Mouse (Mus musculus): ENCODE results near the gene Lrrc56. TPM values are rescaled to one million over a fixed set of nuclear protein-coding genes. Genes with fewer than 3 reads are reported as not detected.

Gene Lrrc56
- total and polyA plus RNA-seq, 3 experiments = 1.3 to 4.0 (median 2.3) TPM

DNA sequence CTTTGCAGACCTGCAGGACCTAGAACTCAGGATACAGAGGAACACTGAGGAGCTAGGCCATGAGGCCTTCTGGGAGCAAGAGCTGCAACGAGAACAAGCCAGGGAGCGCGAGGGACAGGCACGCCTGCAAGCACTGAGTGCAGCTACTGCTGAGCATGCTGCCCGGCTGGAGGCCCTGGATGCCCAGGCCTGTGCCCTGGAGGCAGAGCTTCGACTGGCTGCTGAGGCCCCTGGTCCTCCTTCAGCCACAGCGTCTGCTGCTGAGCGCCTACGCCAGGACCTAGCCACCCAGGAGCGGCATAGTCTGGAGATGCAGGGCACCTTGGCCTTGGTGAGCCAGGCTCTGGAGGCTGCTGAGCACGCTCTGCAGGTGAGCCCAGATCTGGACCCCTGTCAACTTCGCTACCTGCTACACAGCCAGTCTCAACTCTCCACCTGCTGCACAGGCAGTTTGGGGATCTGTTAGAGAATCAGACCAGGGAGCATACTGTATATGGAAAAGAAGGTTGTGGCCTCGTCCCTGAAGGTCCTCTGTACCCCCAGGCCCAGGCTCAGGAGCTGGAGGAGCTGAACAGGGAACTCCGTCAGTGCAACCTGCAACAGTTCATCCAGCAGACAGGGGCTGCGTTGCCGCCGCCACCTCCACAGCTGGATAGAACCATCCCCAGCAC lies 23.5 kb downstream of the Lrrc56 start:
- TF ChIP-seq GATA2 (IDR thresholded peaks at IDR 0.05; ENCODE audit: borderline replicate concordance, low read depth, low read length) = no peak
- no peak for TF ChIP-seq GATA1 (IDR thresholded peaks at IDR 0.05; ENCODE audit: borderline replicate concordance, low read length)
- TF ChIP-seq CTCF (IDR thresholded peaks at IDR 0.05; ENCODE audit: low read depth, low read length) = no peak
- DNase-seq (ENCODE audit: low spot score) (no peak), ATAC-seq (ENCODE audit: extremely low read depth, insufficient number of reproducible peaks, low FRiP score, poor library complexity, severe bottlenecking) (no peak)
- peaks cover 85% of the 10 kb centered on the region for H3K4me1 ChIP-seq (ENCODE audit: insufficient read depth, low read depth, low read length)
- peaks cover 13% of the 10 kb centered on the region for H3K27me3 ChIP-seq (ENCODE audit: insufficient read depth, low read length)
- H3K9me3 ChIP-seq (replicated peaks) = no peaks in the 10 kb centered on the region
- H3K4me3 ChIP-seq (ENCODE audit: low read depth, low read length) = peak overlapping the region; percentile 80; the same call in 1 of the 2 replicates
- H3K36me3 ChIP-seq (replicated peaks) = peaks cover 47% of the 10 kb centered on the region

DNA sequence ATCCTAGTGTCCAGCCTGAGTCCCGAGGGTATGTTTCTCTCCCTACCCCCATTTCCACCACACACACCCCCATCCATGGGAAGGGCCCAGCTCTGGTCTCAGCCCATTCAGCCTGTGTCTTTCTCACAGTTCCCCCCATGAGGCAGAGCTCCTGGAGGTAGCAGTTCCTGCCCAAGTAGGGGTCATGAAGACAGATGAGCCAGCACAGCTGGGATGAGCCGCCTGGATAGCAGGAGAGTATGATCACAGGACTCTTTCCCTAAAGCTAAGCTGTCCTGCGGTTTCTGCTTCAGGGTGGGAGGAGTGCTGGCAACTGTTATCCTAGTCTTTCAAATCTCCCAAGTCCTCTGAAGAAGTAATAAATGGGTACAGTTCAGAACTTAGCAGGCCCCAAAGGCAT lies 24.2 kb downstream of the Lrrc56 start:
- Histone ChIP-seq H3K4me1 (ENCODE audit: insufficient read depth, low read depth, low read length) (peaks cover 90% of the 10 kb centered on the region), H3K9me3 (replicated peaks) (no peaks in the 10 kb centered on the region), H3K27me3 (ENCODE audit: insufficient read depth, low read length) (peaks cover 6% of the 10 kb centered on the region), H3K36me3 (replicated peaks) (peaks cover 47% of the 10 kb centered on the region), H3K4me3 (ENCODE audit: low read depth, low read length) (no peak overlapping the region; the same call in 1 of the 2 replicates)
- ATAC-seq (ENCODE audit: extremely low read depth, insufficient number of reproducible peaks, low FRiP score, poor library complexity, severe bottlenecking) (no peak), DNase-seq (ENCODE audit: low spot score) (no peak)
- TF ChIP-seq POLR2AphosphoS5 (IDR thresholded peaks at IDR 0.05; ENCODE audit: insufficient replicate concordance, low read depth, low read length) (no peak), TAL1 (conservative IDR thresholded peaks at IDR 0.05; ENCODE audit: low read depth, low read length) (no peak), CTCF (IDR thresholded peaks at IDR 0.05; ENCODE audit: low read depth, low read length) (no peak), GATA1 (IDR thresholded peaks at IDR 0.05; ENCODE audit: borderline replicate concordance, low read length) (no peak), GATA2 (IDR thresholded peaks at IDR 0.05; ENCODE audit: borderline replicate concordance, low read depth, low read length) (no peak)

DNA sequence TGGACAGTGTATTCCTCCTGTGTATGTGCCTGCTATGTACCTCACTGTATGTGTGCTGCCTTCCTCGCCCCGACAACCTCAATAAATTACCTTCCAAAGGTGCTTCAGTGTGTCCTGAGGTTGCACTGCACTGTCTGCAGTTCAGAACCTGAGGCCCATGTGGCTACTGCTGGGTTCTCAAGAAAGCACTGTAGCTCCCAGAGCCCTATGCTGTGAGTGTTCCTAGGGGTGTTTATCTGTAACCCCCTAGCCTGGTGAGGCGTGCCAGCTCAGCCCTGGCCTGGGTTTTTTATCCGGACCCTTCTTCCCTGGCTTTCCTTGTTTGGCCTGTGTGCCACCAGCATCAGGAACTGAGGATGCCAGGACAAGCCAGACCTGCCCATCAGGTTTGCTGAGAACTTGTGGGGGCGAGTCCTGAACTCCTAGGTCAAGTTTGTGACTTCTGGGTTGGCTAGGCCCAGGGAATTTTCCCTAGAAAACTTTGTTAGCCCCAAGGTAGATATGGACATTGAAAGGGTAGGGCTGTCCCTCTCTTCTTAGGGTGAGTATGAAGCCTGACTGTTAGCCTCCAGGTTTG lies 24.7 kb downstream of the Lrrc56 start:
- no peak for ATAC-seq (ENCODE audit: extremely low read depth, insufficient number of reproducible peaks, low FRiP score, poor library complexity, severe bottlenecking)
- no peak for DNase-seq (ENCODE audit: low spot score)
- no peak for TF ChIP-seq GATA1 (IDR thresholded peaks at IDR 0.05; ENCODE audit: borderline replicate concordance, low read length)
- TF ChIP-seq TAL1 (conservative IDR thresholded peaks at IDR 0.05; ENCODE audit: low read depth, low read length) = no peak
- no peak for TF ChIP-seq CTCF (IDR thresholded peaks at IDR 0.05; ENCODE audit: low read depth, low read length)
- TF ChIP-seq GATA2 (IDR thresholded peaks at IDR 0.05; ENCODE audit: borderline replicate concordance, low read depth, low read length) = no peak
- no peak for TF ChIP-seq POLR2AphosphoS5 (IDR thresholded peaks at IDR 0.05; ENCODE audit: insufficient replicate concordance, low read depth, low read length)
- peaks cover 89% of the 10 kb centered on the region for H3K4me1 ChIP-seq (ENCODE audit: insufficient read depth, low read depth, low read length)
- peaks cover 2% of the 10 kb centered on the region; the same call in 1 of the 2 replicates for H3K27me3 ChIP-seq (ENCODE audit: insufficient read depth, low read length)
- no peak overlapping the region; the same call in 1 of the 2 replicates for H3K4me3 ChIP-seq (ENCODE audit: low read depth, low read length)
- H3K9me3 ChIP-seq (replicated peaks) = no peaks in the 10 kb centered on the region
- peaks cover 47% of the 10 kb centered on the region for H3K36me3 ChIP-seq (replicated peaks)

DNA sequence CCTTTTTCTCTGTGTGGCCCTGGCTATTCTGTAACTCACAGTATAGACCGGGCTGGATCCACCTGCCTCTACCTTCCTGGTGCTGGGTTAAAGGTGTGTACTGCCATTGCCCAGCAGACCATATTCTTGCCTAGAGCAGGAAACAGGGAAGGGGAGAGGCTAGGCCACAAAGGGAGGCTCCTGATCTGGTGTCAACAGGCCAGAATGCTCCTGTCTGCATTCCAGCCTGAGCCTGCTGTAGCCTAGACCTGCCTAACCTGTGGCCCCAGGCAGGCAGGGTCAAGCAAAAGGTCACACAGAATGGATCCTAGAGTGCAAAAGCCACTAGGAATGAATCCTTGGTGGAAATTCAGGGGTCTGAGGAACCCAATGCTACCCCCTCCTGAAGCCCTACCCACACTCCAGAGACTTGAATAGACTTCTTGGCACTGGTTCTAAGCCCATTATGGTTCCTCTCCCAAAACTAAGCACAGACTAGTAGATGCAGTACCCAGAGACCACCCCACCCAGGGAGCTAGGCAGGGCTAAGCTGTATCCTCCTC lies 25.7 kb downstream of the Lrrc56 start:
- no peaks in the 10 kb centered on the region for H3K27me3 ChIP-seq (ENCODE audit: insufficient read depth, low read length)
- ATAC-seq (ENCODE audit: extremely low read depth, insufficient number of reproducible peaks, low FRiP score, poor library complexity, severe bottlenecking) = no peak
- no peak for TF ChIP-seq TAL1 (conservative IDR thresholded peaks at IDR 0.05; ENCODE audit: low read depth, low read length)
- TF ChIP-seq CTCF (IDR thresholded peaks at IDR 0.05; ENCODE audit: low read depth, low read length) = no peak
- no peak for TF ChIP-seq GATA1 (IDR thresholded peaks at IDR 0.05; ENCODE audit: borderline replicate concordance, low read length)
- no peak for TF ChIP-seq GATA2 (IDR thresholded peaks at IDR 0.05; ENCODE audit: borderline replicate concordance, low read depth, low read length)
- no peak for TF ChIP-seq POLR2AphosphoS5 (IDR thresholded peaks at IDR 0.05; ENCODE audit: insufficient replicate concordance, low read depth, low read length)
- peaks cover 47% of the 10 kb centered on the region for H3K36me3 ChIP-seq (replicated peaks)
- no peak for DNase-seq (ENCODE audit: low spot score)
- peak overlapping the region; percentile 99; the same call in 1 of the 2 replicates for H3K4me3 ChIP-seq (ENCODE audit: low read depth, low read length)
- H3K4me1 ChIP-seq (ENCODE audit: insufficient read depth, low read depth, low read length) = peaks cover 81% of the 10 kb centered on the region
- no peaks in the 10 kb centered on the region for H3K9me3 ChIP-seq (replicated peaks)

DNA sequence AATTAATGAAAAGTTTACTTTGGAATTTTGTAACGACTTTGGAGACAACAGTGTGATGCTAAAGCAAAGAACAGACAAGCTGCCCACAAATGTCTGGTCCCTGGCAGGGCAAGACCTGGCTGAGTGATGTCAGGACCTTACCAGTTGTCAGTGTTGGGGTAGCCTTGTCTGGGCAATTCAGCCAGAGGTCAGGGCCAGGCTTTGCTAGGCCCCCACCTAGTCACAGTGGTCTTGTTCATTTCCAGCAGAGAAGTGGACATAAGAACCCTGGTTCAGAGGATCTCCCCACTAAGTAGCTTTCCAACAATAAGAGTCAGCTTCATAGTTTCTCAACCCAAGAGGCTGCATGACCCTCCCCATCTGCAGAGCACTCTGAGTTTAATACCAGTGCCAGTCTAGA lies 26.4 kb downstream of the Lrrc56 start:
- ATAC-seq (ENCODE audit: extremely low read depth, insufficient number of reproducible peaks, low FRiP score, poor library complexity, severe bottlenecking) = no peak
- Histone ChIP-seq H3K4me1 (ENCODE audit: insufficient read depth, low read depth, low read length) (peaks cover 73% of the 10 kb centered on the region), H3K9me3 (replicated peaks) (no peaks in the 10 kb centered on the region), H3K4me3 (ENCODE audit: low read depth, low read length) (peak overlapping the region; percentile 99), H3K27me3 (ENCODE audit: insufficient read depth, low read length) (no peaks in the 10 kb centered on the region), H3K36me3 (replicated peaks) (peaks cover 47% of the 10 kb centered on the region)
- no peak for DNase-seq (ENCODE audit: low spot score)
- TF ChIP-seq CTCF (IDR thresholded peaks at IDR 0.05; ENCODE audit: low read depth, low read length) (no peak), GATA2 (IDR thresholded peaks at IDR 0.05; ENCODE audit: borderline replicate concordance, low read depth, low read length) (no peak), GATA1 (IDR thresholded peaks at IDR 0.05; ENCODE audit: borderline replicate concordance, low read length) (no peak), TAL1 (conservative IDR thresholded peaks at IDR 0.05; ENCODE audit: low read depth, low read length) (no peak), POLR2AphosphoS5 (IDR thresholded peaks at IDR 0.05; ENCODE audit: insufficient replicate concordance, low read depth, low read length) (no peak)
